Mouse (Mus musculus) adrenal gland, adult 18-20 months (tissue): ENCODE measurements at regions not wholly inside any gene's neighbourhood (a gene's known extent, or its start where the extent isn't known, plus 50 kb on each side); places are given as distances from the start of the nearest gene placed in this dataset.

ENCODE experiments used
- DNase-seq, 2 experiments: peaks; one replicate each; pipeline ENCODE4 v3.0.0; 2021 to 2022; ENCODE audit warnings: low spot score in 2 of 2

DNA sequence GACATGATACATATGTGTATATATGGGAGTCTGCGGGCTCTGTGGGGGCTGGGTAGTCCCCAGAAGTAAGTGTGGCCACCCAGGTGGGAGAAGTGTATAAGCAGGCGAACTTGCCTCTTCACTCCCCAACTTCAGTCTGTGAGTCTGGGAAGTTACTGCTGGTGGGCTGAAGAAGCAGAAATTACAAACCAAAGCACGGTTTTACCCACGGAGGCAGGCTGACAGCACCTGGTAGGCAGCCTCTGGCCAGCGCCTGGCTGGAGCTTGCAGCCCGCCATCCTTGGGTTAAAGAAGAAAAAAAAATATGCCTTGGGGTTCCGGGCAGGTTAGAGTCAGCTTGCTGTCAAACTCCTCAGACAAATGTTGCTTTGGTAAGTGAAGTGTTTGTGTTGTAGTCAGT lies 131.9 kb upstream of the Ubr2 start:
- no peak for DNase-seq

DNA sequence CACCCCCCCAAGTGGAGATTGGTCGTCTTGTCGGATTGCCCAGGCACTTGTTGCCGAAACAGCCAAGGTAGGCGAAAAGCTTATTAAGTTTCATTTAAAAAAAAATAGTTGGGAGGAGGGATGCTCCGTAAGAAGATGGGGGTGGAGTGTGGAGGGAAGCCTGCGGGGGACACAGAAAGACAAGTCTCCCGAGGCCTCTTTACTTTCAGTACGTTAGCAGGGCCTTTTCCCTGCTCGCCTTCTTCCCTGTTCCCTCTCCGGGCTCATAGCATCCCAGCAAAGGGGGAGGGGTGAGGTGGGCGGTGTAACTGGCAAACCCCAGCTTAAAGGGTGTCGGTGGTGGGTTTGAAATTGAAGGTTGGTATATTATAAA lies 131.5 kb upstream of the Ubr2 start:
- no peak for DNase-seq

DNA sequence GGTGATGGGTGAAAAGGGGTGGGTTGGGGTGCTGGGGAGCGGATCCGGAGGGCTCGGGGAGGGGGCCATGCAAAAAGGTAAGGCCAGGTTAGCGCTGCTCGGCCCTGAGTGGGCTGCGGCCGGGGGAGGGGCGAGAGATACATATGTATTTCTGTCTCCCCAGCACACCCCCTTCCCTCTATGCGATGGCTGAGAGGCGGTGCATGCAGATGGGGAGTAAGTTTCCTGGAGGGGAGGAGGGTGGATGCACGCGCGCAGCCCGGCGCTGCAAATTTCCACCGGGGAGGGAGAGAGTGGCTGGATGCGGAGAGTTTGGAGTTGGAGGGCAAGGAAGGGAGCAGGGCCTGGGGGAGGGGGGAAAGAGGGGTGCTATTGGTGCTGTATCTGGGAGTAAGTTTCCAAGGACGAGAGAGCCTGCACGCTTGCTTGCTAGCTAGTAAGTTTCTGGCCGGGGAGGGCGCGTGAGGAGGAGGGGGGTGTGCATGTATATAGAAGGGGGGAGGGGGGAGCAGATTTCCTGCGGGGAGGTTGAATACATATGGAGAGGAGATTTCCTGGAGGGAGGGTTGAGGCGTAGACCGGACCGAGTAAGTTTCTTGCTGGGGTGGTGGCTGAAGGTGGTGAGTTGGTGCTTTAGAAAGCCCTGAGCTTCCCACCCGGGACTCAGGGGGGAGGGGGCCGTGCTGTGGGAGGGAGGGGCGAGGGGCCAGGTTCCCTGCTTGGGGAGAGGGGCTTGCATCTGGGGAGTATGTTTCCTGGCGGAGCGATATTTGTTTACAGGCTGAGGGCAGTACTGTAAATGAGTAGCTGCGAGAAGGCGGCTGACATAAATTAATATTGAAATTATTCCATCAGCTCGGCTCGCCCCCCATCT lies 130.8 kb upstream of the Ubr2 start:
- peak; percentile 60 to 74 for DNase-seq

DNA sequence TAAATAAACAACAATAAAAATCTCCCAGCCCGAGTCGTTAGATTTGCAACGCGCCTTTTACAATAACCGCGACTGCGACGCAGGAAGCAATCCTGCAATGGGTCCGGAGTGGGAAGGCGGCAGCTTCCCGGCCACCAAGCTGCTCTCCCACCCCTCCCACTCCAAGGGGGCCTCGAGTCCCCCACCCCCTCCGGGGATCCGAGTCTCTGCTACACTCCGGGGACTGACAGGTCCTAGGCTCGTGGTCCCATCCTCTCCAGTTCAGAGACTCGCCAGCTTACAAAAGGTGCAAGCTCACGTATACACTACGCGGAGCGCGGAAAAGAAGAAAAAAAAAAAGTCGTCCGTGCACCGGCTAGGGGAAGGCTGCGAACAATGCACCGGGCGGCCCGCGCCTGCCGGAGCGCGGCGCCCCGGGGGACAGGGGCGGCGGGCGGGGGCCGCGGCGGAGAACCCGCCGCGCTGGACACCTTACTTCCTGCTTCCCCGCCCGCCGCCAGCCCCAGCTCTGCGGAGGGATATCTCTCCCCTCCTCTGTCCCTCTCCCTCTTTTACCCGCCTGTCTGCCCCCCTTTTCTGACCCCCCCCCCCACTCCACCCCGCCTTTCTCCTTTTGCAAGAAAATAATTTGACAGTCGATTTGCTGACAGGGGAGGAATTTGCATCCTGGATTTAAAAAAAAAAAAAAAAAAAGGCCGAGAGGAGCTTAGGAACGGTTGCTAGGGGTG lies 130.0 kb upstream of the Ubr2 start:
- DNase-seq = peak in 1 of 2 experiments; percentile 48

DNA sequence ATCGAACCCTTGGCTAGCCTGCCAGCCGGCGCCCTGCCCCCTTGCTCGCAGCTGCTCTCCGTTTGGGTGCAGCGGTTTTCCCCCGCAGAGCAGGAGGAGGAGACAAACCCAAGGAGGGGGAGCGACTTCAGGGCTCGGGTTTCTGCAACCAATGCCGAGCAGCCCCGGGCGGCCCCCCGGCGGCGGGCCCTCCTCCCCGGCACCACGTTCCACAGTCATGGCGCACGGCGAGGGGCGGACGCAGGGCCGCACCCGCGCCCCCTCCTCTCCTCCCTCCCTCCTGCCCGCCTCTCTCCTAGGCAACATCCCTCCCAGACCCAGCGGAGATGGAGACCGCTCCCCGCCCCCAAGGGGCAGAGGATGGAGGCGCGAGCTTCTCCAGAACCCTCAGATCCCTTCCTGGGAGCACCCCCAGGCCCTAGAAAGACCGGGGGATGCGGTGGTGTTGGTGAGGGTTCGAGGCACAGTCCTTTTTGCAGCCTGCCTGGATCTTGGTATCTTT lies 129.4 kb upstream of the Ubr2 start:
- DNase-seq = peak; percentile 81 to 87

DNA sequence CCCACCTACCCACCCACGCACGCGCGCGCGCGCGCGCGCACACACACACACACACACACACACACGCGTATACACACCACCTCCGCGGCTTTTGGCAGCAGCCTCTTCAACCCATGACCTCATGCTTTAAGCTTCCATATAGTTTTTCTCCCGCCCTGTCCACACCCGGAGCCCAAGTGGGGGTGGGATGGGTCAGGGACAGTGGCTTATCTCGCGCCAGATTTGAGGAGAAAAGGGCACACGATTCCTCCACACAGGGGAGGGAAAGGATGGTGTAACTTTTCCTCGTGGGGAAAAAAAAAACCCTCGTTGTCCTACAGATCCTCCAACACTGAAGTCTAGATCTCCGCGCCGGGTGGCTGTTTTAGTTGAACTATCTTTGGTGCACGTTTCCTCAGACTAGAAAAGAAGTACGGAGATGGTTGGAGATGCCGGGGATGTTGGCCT lies 128.8 kb upstream of the Ubr2 start:
- peak in 1 of 2 experiments; percentile 42 for DNase-seq

DNA sequence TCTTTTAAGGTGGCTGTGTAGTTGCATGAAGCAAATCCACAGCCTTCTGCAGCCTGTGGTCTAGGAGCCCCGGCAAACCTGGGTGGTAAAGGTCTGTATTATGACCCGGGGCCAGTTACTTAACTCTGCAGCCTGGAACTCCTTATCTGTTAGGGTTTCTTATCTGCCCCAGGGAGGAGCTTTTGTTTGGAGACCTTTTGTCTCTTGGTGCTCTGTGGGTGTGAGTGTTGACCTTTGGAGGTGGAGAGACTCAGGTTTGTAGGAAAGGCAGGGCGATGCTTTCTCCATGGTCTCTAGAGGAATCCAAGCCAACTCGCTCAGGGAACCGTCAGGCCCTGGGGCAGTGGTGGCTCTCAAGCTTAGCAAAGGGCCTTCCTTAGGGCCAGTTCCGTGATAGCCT lies 127.8 kb upstream of the Ubr2 start:
- no peak for DNase-seq

DNA sequence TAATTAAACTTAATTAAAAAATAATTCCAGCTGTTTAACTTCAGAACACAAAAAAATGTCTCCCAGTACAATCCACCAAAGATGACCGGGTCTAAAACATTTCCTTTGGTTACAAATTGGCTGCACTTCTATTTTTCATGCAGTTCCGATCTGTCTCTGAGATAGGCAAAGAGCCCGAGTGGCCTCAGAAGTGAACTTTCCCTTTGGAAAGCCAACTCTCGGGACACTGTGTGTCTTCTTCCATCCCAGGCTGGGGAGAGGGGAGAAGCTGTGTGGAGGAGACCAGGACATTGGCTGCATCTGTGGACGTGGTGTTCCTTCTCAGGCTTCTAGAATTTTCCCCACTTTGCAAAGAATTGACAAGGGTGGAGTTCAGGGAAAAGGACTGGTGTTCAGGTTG lies 125.0 kb upstream of the Ubr2 start:
- DNase-seq = no peak

DNA sequence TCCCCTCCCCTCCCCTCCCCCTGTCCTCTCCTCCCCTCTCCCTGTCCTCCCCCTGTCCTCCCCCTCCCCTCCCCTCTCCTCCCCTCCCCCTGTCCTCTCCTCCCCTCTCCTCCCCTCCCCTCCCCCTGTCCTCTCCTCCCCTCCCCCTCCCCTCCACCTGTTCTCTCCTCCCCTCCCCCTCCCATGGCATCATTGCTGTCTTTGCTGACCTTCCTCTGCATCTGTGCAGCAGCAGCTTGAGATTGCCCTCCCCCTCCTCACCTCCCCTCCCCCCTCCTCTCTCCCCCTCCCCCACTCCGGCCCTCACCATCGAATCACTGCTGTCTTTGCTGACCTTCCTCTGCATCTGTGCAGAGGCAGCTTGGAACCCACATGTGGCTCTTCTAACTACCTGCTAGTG lies 123.4 kb upstream of the Ubr2 start:
- DNase-seq = no peak

DNA sequence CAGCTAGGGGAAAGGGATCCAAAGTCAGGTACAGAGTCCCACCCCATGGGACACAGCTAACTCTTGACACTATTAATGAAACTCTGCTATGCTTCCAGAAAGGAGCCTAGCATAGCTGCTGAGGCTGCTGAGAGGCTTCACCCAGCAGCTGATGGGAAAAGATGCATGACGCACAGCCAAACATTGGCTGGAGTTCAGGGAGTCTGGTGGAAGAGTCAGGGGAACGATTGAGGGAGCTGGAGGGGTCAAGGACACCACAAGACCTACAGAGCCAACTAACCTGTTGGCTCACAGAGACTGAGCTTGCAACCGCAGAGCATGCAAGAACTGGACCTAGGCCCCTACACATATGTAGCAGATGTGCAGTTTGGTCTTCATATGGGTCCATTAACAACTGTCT lies 117.2 kb upstream of the Ubr2 start:
- peak in 1 of 2 experiments; percentile 40 for DNase-seq

DNA sequence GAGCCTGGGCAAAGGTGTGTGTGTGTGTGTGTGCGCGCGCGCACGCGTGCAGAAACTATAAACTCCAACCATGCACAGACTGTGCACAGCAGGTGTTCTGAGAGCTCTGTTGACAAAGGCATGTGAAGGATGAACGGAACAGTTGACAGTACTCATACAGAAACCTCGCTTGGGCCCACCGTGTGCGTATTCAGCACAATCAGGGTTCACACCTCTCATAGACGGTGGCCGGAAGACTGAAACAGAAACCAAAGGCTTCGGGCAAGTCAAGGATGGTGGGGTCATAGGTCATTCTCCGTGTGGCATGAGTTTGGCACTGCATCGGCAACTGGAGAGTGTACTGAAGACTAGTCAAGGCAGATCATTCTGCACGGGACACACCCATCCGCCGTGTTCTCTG lies 113.2 kb upstream of the Ubr2 start:
- DNase-seq = no peak

DNA sequence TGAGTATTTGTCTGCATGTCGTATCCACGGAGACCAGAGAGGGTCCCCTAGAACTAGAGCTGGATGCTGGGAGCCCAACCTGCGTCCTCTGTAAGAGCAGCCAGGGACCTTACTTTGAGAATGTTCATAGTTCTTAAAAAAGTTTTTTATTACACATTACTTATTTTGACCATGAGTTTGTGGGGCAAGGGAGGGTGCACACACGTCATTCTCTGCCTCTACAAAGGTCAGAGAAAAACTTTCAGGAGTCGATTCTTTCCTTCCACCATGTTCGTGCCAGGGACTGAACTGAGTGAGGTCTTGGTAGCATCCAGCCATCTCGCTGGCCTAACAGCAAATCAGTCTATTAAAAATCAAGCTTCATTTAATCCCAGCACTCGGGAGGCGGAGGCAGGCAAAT lies 111.9 kb upstream of the Ubr2 start:
- DNase-seq = no peak

DNA sequence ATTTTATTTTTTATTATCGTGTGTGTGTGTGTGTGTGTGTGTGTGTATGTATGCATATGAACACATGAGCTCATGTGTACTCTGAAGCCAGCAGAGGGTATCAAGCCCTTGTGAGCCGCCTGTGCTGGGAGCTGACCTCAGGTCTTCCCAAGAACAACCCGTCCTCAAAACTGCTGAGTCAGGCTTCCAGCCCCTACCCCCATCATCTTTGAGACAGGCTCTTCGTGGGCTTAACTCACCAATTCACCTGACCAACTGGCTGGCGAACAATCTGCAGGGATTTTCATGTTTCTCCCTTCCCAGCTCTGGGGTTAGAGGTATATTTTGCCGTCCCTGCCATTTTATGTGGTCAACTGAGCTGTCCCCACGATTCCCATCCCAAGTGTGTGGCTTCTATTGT lies 107.7 kb upstream of the Ubr2 start:
- no peak for DNase-seq

DNA sequence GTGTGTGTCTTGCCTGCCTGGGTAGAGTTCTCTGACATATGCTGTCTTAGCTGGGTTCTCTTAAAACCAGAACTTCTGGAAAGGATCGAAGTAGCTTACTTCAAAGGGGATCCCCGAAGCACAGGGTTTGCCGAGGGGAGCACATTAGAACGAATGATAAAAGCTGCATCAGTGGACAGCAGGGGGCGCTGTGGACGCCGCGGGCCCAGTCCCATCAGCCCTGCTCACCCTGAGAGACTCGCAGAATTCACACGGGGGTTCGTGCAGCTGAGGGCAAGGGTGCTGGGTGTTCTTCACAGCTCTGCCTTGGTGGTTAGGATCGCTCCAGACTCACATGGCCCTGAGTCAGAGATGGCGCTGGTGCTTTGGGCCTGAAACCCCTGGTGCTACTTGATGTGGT lies 105.4 kb upstream of the Ubr2 start:
- DNase-seq = peak; percentile 57 to 67

DNA sequence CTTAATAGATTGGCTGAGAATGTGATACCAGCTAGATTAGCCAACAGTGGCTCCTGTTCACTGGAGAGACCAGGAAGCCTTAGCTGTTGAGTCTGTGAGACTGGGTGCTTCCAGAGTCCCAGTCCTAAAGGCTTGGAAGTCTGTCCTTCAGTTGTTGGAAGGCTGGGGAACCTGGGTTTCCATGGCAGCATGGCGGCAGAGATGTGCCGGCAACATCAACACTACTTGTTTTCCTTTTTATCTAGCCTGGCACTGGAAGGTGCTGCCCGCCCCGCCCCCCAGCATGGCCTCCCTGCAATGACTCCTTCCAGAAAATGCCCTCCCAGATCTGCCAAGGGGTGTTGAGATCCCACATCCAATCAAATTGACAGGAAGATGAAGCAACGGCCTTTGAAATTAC lies 104.8 kb upstream of the Ubr2 start:
- DNase-seq = peak in 1 of 2 experiments; percentile 23

DNA sequence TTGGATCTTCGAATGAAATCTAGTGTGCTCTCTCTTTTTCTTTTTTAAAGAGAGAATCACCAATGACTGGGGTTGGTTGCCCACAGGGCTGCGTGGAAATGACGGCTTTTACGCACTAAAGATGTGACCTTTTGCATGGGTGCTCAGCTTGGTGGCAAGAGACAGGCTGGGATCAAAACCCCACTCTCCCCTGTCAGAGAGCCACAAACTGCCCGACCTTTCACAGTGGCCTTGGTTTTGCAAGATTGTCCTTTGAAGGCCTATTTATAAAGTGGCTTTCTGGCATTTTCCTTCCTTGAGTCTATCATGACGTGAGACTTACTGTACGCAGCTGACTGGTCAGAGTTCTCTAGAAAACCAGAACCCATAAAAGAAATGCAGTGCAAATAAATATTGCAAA lies 104.4 kb upstream of the Ubr2 start:
- peak in 1 of 2 experiments; percentile 49 for DNase-seq

DNA sequence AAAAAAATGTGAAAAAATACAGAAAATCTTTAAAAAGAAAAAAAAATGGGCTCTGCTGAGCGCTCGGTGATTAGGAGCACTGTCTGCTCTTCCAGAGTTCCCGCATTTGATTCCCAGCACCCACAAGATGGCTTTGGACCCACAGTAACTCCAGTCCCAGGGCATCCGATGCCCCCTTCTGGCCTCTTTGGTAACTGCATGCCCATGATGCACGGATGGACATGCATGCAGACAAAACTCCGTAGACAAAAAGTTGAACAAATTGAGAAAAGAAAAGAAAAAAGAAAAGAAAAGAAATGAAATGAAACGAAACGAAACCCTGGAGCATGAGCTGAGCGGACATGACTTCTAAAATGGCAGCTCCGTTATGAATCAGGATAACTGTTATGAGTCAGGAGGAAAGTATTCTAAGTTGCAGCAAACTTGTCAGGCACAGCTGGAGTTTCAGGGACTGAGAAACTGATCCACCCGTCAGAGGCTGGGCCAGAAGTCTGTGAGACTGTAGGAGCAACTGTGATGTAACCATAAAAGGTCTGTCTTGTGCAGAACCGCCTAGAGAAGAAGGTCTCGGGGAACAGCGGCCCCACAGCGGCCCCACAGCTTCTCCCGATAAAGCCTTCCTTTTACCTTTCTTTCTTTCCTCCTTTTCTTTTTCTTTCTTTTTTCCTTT lies 102.3 kb upstream of the Ubr2 start:
- DNase-seq = no peak

DNA sequence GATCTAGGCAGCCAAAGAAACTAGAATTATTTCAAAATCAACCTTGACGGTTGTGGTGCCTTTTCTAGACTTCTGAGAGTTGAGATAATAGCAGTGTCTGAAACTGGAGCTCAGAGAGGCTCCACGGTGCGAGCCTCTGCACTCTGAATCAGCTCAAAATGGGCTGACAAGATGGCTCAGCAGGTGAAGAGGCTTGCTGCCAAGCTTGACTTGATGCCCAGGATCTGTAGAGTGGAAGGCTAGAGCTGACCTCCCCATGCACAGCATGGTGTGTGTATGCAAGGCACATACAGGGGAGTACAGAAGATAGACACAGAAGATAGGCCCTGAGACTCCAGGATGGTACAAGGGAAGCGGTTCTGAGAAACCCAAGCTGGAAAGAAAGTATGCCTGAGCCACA lies 100.5 kb upstream of the Ubr2 start:
- no peak for DNase-seq

DNA sequence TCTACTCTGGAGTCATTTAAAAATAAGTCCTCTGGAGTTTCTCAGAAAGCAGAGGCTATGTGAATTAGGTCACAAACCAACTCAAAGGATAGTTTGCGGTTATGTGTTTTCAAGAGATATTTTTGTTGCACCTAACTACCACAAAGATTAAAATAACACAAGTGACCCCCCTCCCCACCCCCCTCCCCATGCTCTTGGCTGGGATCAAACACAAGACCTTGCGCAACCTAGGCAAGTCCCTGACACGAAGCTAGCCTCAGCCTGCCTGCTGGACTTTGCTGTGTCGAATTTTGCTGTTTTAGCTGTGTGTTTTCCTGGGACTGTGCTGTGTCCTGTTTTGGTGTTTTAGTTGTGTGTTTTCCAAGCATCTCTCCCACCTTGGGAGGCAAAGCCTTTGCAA lies 94.0 kb upstream of the Ubr2 start:
- no peak for DNase-seq

DNA sequence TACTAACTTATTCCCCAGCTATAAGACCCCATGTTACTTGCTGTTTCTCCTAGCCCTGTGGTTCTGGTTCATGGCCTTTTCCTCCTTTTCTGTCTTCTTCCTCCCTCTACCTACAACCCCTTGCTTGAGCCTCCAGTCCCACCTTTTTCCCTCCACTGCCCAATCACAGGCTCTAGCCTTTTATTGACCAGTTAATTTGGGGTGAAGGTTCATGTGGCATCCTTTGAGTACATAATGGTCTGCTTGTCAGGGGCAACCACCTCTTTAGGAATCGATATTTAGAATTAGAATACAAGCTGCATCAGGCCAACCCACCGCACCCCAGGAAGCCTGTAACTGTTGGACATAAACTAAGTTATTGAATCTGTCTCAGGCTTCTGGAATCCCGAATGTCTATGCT lies 84.8 kb upstream of the Ubr2 start:
- no peak for DNase-seq

DNA sequence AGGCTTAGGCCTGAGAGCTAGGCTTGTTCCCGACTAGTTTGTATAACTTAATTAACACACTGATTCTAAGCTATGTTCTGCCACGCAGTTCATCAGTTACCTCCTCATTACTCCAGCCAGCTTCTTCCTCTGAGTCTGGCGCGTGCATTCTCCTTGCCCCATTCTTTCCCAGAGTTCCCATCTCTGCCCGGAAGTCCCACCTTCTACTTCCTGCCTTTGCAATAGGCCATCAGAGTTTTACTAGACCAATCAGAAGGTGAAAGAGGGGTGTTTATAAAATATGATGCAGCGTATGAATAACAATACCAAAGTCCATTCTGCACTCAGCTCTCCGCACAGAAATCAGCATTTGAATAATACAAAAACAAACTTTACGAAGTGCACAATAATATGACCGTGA lies 81.7 kb upstream of the Ubr2 start:
- DNase-seq = no peak

DNA sequence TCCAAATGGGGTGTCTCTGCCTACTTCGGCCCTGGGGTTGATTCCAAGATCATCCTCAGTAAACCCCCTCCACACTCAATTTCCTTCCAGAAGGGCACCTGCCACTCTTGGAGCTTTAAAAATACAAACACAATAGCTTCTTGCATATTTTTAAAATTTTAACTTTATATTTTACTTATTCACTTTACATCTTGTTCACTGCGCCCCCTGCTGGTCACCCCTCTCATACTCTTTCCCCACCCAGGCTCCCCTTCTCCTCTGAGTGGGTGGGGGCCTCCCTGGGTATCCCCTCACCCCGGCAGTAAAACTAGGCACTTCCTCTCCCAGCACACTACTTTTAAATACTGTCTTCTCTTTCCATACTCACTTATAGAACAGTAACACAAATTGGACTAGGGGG lies 79.4 kb upstream of the Ubr2 start:
- DNase-seq = peak in 1 of 2 experiments; percentile 56
